Mouse (Mus musculus) ES-E14 (cell line): ENCODE measurements around the gene Msi2. TPM values are rescaled to one million over a fixed set of nuclear protein-coding genes. Genes with fewer than 3 reads are reported as not detected.

Source experiments
- DNase-seq: peaks from one replicate; pipeline ENCODE4 v3.0.0-alpha.2; 2013; ENCODE audit warnings: low read depth, low spot score
- H3K27ac ChIP-seq: 2 replicates; pipeline ENCODE4 v1.5.1; 2012; ENCODE audit warnings: low read depth, mild to moderate bottlenecking, low read length, moderate library complexity, mixed read lengths; ENCODE audit not compliant: poor library complexity, insufficient read depth, severe bottlenecking
- H3K36me3 ChIP-seq: 2 replicates; pipeline ENCODE4 v1.6.1; 2012; ENCODE audit warnings: mild to moderate bottlenecking, low read length, moderate library complexity, mixed read lengths; ENCODE audit not compliant: control insufficient read depth, poor library complexity, insufficient read depth, severe bottlenecking
- H3K4me1 ChIP-seq, 2 experiments: fragments of 150-350 bp in 1 of 2; sonication (generic) in 1 of 2; 2 replicates each; pipeline ENCODE4 v1.6.1; 2012; ENCODE audit warnings: low read length in 2 of 2, mild to moderate bottlenecking in 1 of 2, mixed read lengths in 1 of 2; ENCODE audit not compliant: control insufficient read depth in 2 of 2, insufficient read depth in 2 of 2, poor library complexity in 1 of 2
- H3K4me3 ChIP-seq, 2 experiments: fragments of 150-350 bp in 1 of 2; sonication (generic) in 1 of 2; 2 replicates each; pipeline ENCODE4 v1.5.1; 2012; ENCODE audit warnings: low read length in 2 of 2, low read depth in 1 of 2, mild to moderate bottlenecking in 1 of 2, mixed read lengths in 1 of 2; ENCODE audit not compliant: insufficient read depth in 1 of 2, poor library complexity in 1 of 2, severe bottlenecking in 1 of 2
- H3K9ac ChIP-seq: 2 replicates; pipeline ENCODE4 v1.6.1; 2012; ENCODE audit warnings: low read depth, mild to moderate bottlenecking, low read length, mixed read lengths; ENCODE audit not compliant: poor library complexity, insufficient read depth, severe bottlenecking
- H3K9me3 ChIP-seq: fragments of 150-350 bp; sonication (generic); 2 replicates; pipeline ENCODE4 v1.6.1; 2012; ENCODE audit warnings: low read depth, mild to moderate bottlenecking, low read length; ENCODE audit not compliant: control insufficient read depth, insufficient read depth
- CHD2 ChIP-seq: IDR thresholded peaks from 2 replicates; pipeline ENCODE4 v1.6.1; 2014; ENCODE audit warnings: mild to moderate bottlenecking, low read depth, low read length, inconsistent platforms
- HCFC1 ChIP-seq: IDR thresholded peaks from 2 replicates; pipeline ENCODE4 v1.6.1; 2012; ENCODE audit warnings: low read length, inconsistent platforms, borderline replicate concordance; ENCODE audit not compliant: insufficient read depth
- MAFK ChIP-seq: IDR thresholded peaks from 2 replicates; pipeline ENCODE4 v1.6.1; 2014; ENCODE audit warnings: mild to moderate bottlenecking, low read depth, low read length, inconsistent platforms; ENCODE audit not compliant: insufficient read depth
- ZC3H11A ChIP-seq: IDR thresholded peaks from 2 replicates; pipeline ENCODE4 v1.6.1; 2012; ENCODE audit warnings: low read depth, mild to moderate bottlenecking, inconsistent platforms, low read length, borderline replicate concordance
- ZNF384 ChIP-seq: IDR thresholded peaks from 2 replicates; pipeline ENCODE4 v1.6.1; 2012; ENCODE audit warnings: low read depth, low read length, inconsistent platforms
- in situ Hi-C, 2 experiments: fragments of 600-800 bp; cut with MboI; formaldehyde crosslinking; loops; one replicate each; pipeline ENCODE4 v1.15.1; 2025; ENCODE audit warnings: low sequenced_read_pairs in 2 of 2, inconsistent platforms in 1 of 2; ENCODE audit not compliant: unreplicated experiment in 2 of 2
- total RNA-seq: library from RNA; depleted of rRNA; stranded (reverse); fragments of 300-350 nt; gene quantifications from 2 replicates; pipeline ENCODE4 v1.2.3, GENCODE M21; 2012

Gene Msi2
- total RNA-seq, 1 experiment = 66.4 TPM

DNA sequence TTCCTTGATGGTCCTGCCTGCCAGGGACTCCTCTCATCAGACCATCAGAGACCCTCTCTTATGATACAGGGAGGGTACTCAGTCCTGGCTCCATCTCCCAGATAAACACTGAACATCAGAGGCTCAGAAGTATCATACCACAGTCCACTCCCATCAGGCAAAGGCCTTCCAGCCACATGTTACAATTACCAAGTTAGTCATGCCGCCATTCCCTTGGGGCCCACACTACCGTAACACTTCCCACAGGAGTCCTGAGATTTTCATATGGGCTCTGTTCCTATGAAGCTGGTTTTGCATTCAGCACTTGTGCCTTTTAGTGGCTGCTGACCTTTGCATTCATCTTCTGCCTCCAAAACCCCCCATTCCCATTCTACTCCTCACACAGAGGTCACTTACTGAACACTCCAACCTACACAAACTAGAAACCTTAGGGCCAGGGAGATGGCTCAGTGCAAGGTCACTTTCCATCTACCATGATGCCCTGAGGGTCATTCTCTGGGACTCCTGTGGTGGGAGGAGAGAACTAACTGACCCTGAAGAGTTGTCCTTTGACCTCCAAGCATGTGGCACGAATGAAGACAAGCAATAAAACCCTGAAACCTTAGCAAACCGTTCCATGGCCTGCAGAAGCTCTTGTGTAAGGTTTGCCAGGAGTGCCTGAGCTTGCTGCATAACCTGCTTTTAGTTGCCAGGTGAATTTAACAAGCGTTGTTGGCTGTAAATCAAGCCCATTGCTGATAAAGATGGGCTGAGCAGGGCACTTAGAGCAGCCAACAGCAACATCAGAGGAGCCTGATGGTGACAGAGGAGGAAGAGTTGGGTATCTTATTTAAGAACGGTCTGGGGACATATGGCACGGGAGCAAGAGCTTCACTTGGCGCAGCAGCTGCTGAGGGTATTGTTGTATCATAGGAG, 323.0 kb downstream of the Msi2 start:
- Histone ChIP-seq H3K9ac (no peak overlapping the region), H3K4me3 (no peak overlapping the region), H3K4me1 (peaks cover 0 to 19% of the 10 kb centered on the region in 2 experiments; a peak in 2 of 4 replicates), H3K27ac (no peak overlapping the region; the same call in 1 of the 2 replicates), H3K36me3 (peaks cover 3% of the 10 kb centered on the region; the same call in 1 of the 2 replicates), H3K9me3 (no peaks in the 10 kb centered on the region)
- DNase-seq = no peak
- in situ Hi-C loops = no loop called here
- no peak for TF ChIP-seq HCFC1
- TF ChIP-seq CHD2 = no peak
- no peak for TF ChIP-seq ZC3H11A
- TF ChIP-seq ZNF384 = no peak
- TF ChIP-seq MAFK = no peak

DNA sequence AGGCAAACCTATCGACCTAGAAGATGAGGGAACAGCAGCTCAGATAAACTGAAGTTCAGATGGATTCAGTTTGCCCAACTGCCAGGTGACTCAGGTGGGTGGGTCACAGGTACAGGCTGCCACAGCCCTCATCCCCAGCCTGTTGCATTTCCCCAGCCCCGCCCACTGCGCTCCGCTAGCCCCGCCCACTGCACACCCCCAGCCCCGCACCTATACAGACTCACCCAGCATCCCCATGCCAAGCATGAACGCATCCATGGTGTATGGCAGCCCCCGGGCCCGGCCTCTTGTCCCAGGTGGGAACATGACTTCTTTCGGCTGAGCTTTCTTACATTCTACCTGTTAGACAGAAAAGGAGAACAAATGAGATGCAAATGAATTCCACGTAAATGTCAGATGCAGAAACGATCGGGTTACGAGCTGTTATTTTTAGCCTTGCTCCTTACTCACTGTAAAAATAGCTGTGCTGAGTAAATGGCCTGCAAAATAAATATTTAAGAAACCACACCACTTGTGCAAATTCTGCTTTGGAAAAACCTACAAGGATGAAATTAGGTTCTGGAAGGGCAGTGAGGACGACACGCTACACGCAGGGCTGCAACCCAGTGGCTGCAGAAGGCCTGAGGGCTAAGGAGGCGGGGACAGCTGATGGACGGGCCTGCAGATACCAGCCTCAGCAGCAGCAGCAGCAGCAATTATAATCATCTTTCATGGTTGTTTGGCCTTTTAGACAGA, 323.8 kb downstream of the Msi2 start:
- TF ChIP-seq CHD2 (no peak), HCFC1 (no peak), ZC3H11A (no peak), ZNF384 (no peak), MAFK (no peak)
- Histone ChIP-seq H3K36me3 (0 out of 2 replicates have a peak, but pooled peaks cover 2% of the 10 kb centered on the region), H3K4me3 (peak overlapping the region in 1 of 2 experiments; percentile 17; a peak in 2 of 4 replicates), H3K9me3 (no peaks in the 10 kb centered on the region), H3K9ac (no peak overlapping the region), H3K4me1 (peaks cover 0 to 19% of the 10 kb centered on the region in 2 experiments; a peak in 2 of 4 replicates), H3K27ac (no peak overlapping the region)
- DNase-seq = no peak
- in situ Hi-C loops = no loop called here

- in situ Hi-C loops = no loop called here
- H3K4me1 ChIP-seq = peaks cover 0 to 16% of the 10 kb centered on the region in 2 experiments; a peak in 2 of 4 replicates
- DNase-seq = no peak
Measured at GRCm38 (mm10) chr11:88392715-88393114, 325.6 kb downstream of the Msi2 start.

GRCm38 (mm10) chr11:88391181-88391814, 327.0 kb downstream of the Msi2 start:
- 0 out of 2 replicates have a peak, but pooled peaks cover 2% of the 10 kb centered on the region for H3K36me3 ChIP-seq
- in situ Hi-C loops = no loop called here

More at GRCm38 (mm10) chr11:88392715-88393114, 325.6 kb downstream of the Msi2 start:
- Histone ChIP-seq H3K27ac (no peak overlapping the region), H3K4me3 (no peak overlapping the region), H3K9me3 (no peaks in the 10 kb centered on the region), H3K9ac (no peak overlapping the region), H3K36me3 (0 out of 2 replicates have a peak, but pooled peaks cover 2% of the 10 kb centered on the region)
- TF ChIP-seq CHD2 (no peak), ZNF384 (no peak), MAFK (no peak), HCFC1 (no peak), ZC3H11A (no peak)

More at GRCm38 (mm10) chr11:88391181-88391814, 327.0 kb downstream of the Msi2 start:
- H3K4me3 ChIP-seq = no peak overlapping the region
- TF ChIP-seq ZC3H11A (no peak), MAFK (no peak), HCFC1 (no peak), CHD2 (no peak), ZNF384 (no peak)
- peaks cover 0 to 16% of the 10 kb centered on the region in 2 experiments; a peak in 2 of 4 replicates for H3K4me1 ChIP-seq
- H3K9me3 ChIP-seq = no peaks in the 10 kb centered on the region
- H3K9ac ChIP-seq = no peak overlapping the region
- DNase-seq = no peak
- H3K27ac ChIP-seq = no peak overlapping the region
